Mouse (Mus musculus) fat pad, adult 2 months (tissue): ENCODE data around the gene Spp2.

ENCODE experiments used
- DNase-seq: peaks from one replicate; pipeline ENCODE4 v3.0.0-alpha.2; 2011; ENCODE audit warnings: low read depth, low spot score; ENCODE audit errors: extremely low read depth

Gene Spp2

DNA sequence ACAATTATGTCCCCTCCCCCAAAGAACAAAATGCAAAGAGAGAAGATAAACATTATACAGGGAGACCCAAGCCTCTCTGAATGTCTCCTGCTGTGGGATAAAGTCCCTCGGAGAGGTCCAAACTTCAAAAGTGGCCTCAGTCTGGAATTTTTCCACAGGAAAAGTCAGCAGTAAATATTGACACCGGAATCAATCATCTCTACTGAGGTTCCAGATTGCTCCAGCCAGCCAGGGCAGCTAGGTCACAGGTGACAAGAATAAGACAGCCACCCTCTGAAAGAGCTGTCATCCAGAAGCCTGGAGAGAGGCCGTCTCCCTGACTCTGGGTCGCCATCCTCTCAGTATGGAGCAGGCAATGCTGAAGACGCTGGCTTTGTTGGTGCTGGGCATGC lies at the start of gene Spp2:
TSS of gene Spp2 (plus strand) at position 155 of the 392 bp plus-strand sequence.
- DNase-seq: no peak

DNA sequence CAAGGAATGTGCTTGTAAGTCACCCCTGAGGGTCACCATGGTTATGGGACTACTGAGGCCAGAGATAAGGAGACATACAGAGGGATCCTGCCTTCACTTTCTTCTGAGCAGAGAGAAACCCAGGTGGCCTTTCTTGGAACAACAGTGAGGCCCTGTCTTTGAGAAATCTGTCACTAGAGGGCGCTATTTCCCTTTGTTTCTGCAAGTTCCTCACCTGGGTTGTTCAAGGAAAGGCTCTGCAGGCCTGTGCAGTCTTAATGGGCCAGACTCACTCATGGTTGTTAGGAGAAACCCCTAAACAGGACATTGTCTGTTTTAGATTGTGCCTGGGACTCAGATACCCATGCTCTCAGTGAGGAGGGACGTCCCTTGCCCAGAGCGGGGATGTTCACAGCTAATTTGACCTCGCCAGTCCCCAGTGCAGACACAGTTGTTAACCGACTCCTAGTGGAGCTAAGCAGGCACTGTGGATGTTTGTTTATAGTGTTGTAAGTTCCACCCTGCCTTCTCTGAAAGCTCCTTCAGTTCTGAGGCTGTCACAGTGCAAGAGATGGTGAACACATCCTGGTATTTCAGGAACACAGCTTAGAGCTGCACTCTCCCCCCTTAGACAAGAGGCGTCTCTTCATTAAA lies 49.2 kb upstream of the Spp2 start:
- DNase-seq: no peak

DNA sequence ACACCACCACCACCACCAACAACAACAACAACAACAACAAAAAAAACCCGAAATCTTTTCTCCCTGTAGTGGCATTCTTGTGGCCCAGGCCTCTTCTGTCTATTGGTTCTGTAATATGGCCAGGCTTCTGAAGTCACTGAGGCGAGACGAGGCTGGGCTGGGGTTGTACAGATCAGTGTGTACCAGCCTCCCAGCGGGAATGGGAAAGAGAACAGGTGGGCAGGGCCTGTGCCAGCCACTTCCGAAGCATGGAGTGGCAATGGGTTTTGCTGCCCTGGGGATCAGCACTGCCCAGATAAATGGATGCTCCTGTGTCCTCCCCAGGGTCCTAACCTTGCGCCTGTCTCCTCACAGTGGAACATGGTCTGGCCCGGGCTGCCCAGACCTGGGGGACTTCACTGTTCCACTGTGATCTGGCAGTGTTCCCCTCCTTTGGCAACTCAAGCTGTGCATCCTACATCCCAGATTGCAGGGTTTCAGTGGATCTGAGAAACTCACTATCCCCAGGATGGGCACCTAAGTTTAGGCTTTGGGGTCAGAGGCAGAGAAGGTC lies 48.6 kb upstream of the Spp2 start:
- no peak for DNase-seq

- no peak for DNase-seq
Observed at GRCm38 (mm10) chr1:88361085-88361484, 45.7 kb upstream of the Spp2 start.

- no peak for DNase-seq
Observed at GRCm38 (mm10) chr1:88366881-88367644, 39.7 kb upstream of the Spp2 start.

GRCm38 (mm10) chr1:88378446-88378845 lies 28.3 kb upstream of the Spp2 start:
- no peak for DNase-seq

DNA sequence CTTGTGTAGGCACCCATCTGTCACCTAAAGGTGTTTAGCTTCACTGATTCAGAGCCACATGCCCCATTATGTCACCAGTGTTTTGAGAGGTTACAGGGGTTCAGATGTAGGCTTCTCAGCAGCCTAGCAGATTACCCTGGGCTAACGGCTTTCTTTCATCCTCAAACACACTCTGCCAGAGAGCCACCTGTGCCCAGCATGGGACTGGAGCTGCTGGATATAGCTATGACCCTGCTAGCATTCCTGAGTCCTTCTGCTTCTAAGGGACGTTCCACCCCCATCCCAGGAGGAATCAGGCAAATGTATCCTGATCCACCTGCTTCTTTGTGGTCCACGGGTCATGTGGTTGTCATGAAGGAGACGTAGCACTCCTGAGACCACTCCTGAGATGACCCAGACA lies 15.1 kb upstream of the Spp2 start:
- DNase-seq: no peak

DNA sequence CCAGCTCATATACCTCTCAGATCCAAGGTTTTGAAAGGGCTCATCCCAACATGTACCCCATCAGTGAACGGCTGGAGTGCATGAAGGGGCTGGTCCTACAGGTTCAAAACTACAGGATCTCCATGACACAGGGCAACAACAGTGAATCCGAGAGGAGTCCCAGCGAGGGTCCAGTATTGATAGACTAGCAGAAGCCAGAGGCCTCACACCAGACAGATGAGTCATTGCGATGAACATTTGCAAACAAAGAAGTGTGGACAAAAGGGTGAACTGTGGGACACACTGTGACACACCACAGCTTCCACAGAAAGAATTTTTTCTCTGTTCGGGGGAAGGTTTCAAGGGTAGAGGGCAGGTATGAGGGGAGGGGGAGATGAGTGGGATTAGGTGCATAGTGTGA lies 13.4 kb upstream of the Spp2 start:
- DNase-seq: no peak

DNA sequence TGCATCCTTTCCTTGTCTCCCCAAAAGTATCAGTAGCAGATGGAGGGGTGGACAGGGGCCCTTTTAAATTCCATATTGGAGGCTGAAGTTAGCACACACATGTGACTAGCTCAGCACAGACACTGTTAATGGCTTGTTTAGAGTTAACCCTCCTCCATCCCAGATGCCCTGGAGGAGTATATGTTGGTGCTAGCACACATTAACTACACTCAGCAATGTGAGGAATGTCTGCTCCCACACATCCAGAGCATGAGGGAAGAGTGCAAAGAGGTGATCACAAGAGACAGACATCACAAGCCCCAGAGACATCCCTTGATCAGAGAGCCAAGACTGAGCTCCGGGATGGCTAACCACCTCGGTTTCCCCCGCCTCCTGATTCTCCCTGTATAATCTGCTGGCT lies 3.4 kb upstream of the Spp2 start:
- DNase-seq: no peak

GRCm38 (mm10) chr1:88406078-88406806 lies 519 bp upstream of the Spp2 start:
- no peak for DNase-seq

- no peak for DNase-seq
Observed at GRCm38 (mm10) chr1:88408340-88408739, 1.6 kb downstream of the Spp2 start.

DNA sequence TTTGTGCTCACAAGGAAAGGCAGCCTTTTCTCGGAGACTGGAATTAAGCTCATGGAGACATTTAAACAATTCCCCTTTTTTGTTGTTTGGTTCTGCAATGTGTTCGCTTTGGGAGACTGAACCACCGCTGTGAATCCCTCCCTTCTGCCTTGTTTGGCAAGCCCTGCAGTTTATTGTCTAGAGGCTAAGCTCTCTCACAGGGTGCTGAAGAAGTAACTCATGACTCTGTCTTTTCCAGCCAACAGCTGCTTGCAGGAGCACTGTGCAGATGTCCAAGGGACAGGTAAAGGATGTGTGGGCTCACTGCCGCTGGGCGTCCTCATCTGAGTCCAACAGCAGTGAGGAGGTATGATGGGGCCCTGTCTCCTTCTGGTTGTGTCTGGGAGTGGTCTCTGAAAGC lies 5.3 kb downstream of the Spp2 start:
- no peak for DNase-seq

DNA sequence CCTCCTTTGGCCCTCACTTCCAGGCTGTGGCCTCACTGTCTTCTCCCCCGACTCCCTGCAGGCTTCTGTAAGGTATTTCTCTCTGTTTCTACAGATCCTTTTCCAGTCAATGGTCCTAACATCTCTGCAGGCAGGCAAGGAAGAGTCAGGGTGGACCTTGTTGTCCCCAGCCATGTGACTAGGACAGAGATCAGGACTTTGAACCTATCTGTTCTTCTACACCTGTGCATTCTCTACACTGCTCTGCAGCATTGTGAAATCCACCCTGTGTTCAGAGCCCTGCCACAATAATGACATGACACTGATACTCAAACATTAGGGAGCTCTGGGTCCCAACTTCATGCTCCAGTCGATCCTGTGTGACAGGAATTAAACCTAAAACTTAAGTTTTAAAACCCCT lies 12.2 kb downstream of the Spp2 start:
- DNase-seq: no peak

- no peak for DNase-seq
Observed at GRCm38 (mm10) chr1:88422045-88422444, 15.3 kb downstream of the Spp2 start.

DNA sequence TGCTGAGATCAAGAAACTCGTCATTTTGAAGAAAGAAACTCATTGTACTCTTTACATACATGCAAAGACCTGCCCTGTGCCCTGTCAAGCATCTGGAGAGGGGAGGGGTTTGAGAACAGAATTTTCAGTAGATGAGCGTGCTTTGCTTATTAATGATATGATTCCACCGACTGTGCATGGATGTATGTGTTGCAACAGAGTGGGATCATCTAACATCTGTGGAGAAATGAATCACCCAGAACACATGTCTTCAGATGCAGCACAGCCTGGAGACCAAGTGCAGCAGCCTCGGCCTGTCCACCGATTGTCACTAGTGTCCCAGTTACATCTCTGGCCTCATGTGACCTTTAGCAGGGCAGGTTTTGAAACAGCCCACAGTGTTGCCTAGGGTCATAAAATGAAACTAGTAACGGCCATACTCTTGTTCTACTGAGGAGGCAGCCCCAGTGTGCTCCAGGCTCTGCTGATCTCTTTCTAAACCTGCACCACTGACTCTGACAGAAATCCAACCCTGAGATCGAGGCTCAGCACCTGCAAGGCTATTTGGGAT lies 16.2 kb downstream of the Spp2 start:
- DNase-seq: no peak

DNA sequence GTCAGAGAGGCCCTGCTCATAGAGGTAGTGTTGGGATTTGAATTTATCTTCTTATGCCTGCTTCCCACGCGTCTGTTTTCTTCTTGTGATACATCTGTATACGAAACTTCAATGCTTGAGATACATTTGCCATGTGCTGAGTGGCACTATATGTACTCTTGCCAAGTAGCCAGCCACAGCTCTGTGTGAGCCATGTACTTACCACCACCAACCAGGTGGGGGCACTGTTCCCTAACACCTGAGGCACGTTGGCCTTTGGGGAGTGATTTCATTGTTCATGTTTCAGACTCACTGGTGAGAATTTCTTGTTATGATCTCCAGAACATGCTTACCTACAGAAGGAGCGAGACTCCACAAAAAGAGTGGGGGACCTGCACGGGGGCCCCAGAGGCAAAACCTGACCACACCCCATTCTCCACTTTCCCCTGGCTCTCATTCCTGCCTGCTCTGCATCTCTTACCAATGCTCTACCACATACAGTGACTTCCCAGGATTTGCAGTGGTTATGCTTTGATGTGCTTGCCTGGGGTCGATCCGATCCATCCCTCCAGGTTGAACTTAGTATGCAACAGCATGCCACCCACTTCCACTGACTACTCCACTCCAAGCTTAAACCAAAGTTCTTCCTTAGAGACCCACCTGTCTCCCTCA lies 18.0 kb downstream of the Spp2 start:
- DNase-seq: no peak

DNA sequence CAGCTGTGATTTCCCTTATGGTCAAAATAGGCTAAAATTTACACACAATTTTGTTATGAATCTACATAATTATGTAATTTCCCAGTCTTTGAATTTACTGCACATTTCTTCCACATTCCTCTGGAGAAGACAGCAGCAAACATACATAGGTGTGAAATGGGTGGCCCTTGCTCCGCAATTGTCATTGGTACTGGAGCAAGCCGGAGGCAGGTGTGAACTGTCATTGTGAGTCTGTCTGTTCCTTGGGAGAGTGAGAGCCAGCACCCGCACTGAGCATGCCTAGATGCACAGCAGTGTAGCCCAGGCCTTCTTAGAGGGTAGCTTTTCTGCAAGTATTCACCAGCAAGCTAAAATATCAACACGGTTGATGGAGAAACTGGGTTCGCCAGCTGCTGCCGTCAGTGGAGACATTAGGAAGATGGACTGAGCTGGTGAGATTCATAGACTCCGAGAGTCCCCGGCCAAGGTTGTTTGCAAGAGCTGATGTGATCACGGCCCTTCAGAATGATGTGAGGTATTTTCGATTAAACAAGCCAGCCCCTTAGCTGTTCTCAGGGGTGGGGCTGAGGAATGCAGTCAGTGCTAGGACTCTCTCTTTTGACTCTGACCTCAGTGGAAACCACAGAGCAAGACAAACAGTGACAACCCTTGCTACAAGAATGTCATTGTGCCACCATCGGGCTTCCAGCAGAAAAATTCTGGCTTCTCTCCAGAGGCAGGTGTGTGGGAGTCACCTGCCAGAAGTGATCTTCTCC lies 21.4 kb downstream of the Spp2 start:
- no peak for DNase-seq

- DNase-seq: no peak
Observed at GRCm38 (mm10) chr1:88429413-88429812, 22.7 kb downstream of the Spp2 start.

GRCm38 (mm10) chr1:88431262-88431661 lies 24.5 kb downstream of the Spp2 start:
- DNase-seq: no peak

DNA sequence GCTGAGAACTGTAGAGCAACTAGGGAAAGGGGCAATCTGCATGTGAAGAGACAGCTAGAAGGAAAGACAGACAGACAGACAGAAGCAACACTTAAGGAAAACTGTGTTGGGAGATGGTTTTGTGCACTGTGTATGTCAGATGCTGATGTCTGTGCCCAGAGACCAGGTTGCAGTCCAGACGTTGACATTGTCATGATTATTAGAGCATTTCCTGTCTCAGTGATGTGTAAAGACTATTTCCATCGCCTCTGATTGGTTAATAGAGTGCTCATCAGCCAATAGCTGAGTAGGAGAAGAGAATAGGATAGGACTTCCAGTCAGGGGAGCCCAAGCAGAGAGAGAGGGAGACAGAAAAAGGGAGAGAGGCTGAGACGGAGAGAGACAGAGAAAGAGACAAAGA lies 25.8 kb downstream of the Spp2 start:
- DNase-seq: no peak
